Mouse (Mus musculus) layer of hippocampus, adult 9-10 months (tissue): ENCODE data around the gene Fam129b.
"Not testable (repeated sequence)": the region's sequence is repeated elsewhere in the genome, so short reads cannot be mapped to it uniquely, and the experiment has no call there.

Source experiments
- DNase-seq: peaks from one replicate; pipeline ENCODE4 v3.0.0; 2022; ENCODE audit warnings: low spot score

Gene Fam129b

DNA sequence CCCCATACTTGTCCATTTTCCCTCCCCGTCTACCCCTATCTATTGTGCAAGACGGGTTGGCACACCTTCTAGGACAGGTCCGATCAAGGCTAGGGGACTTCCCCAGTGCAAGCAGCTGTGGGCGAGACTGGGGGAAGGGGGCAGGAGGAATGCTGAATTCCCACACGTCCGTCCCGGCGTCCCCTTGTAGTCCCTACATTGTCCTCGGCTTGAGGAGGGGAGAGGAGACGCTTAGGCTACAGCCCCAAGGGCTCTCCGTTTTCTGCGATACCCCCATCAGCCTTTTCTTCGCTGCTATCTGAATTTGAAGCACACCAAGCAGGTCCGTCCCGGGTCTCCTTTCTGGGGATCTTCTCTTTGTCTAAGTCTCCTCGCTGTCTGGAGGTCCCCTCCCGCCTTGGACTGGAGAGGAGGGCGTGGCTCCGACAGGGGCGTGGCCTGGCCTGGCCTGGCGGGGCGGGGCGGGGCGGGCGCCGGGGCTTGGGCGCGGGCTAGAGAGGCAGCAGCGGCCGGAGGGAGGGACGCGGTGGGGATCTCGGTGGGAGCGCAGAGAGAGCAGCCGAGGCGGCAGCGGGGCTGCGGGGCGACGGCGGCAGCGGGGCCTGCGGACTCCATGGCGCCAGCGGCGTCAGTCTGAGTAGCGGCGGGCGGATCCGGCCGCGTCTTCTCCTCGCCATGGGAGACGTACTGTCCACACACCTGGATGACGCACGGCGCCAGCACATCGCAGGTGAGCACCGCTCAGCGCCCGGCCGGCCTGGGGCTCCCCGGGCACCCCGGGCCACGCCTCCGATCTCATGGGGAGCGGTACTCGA lies at the start of gene Fam129b:
TSS of gene Fam129b (plus strand) at position 440 of the 815 bp plus-strand sequence.
- DNase-seq, result no peak

- DNase-seq, result no peak
Observed at GRCm38 (mm10) chr2:32828979-32829676, 46.8 kb upstream of the Fam129b start.

DNA sequence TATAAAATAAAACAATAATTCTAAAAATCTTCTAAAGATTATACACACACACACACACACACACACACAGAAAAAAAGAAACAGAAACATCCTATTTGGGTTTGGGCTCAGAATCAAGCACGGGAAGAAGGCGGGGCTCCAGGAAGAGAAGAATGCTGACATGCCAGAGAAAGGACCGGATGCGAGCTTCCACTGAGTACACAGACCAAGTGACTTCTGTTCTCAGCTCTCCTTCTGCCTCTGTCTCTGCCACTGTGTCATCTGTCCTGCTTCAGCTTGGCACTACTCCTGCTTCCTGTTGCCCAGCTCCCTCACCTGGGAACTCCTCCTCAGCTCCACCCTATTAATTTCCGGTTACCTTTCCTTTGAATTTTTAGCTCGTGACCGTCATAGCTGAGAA lies 41.4 kb upstream of the Fam129b start:
- DNase-seq, result no peak

DNA sequence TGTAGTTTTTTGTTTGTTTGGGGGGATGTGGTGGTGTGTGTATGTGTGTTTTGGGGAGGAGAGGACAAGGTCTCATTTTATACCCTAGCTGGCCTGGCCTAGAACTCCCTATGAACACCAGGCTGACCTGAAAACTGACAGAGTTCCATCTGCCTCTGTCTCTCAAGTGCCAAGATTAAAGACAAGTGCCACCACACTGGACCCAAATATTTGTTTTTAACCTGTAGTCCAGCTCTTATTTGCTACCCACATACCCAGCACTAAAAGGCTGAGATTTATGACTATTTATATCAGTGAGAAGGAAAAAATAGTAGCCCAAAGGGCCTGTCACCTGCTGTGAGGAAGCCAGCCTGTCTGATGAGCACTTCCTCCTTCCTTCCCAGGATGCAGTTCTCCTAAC lies 40.3 kb upstream of the Fam129b start:
- no peak for DNase-seq

DNA sequence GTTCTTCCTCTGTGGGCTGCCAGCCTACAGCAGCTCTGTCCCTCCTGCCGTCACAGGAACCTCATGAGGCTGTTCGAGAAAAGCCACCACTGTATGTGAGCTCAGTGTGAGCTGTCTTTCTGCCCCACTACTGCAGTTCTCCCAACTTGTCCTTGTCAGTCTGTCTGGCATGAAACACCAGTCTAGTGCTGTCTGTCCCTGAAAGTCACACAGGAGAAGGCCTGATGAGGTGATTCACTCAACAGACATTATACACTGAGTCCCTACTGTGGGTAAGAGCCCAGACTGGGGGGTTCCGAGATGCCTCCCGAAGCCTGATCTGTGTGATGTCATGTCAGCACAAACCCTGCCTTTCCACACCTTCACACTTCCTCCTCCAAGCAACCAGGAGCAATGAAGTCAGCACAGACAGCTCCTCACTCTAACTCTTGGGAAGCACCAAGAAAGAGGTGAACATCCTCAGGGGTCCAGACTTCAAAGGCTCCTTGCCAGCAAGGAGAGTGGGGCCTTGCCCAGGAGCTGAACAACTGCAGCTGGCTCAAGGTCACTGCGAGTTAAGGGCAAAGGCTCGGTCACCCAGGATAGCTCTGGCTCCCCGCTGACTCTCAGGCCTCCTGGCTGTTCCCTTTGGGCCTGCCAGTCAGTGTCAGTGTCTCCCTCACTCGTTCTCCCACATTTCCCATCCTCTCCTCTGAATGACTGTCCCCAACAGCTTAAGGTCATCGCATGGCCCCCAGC lies 37.6 kb upstream of the Fam129b start:
- no peak for DNase-seq

DNA sequence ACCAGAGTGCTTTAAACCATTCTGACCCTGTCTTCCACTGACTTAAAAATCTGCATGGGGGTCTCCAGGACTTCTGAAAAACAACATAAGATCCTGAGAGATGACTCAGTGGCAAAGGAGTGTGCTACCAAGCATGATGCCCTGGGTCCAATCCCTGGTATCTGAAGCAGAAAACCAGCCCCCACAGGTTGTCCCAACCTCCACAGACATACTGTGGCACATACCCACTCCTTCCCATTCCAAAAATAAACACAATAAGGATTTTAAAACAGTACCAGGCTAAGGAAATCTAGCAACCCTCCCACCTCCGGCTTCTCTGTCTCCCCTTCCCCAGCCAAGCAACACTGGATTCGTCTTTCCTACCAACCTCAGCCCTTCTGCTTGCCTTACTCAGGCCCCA lies 36.7 kb upstream of the Fam129b start:
- no peak for DNase-seq

DNA sequence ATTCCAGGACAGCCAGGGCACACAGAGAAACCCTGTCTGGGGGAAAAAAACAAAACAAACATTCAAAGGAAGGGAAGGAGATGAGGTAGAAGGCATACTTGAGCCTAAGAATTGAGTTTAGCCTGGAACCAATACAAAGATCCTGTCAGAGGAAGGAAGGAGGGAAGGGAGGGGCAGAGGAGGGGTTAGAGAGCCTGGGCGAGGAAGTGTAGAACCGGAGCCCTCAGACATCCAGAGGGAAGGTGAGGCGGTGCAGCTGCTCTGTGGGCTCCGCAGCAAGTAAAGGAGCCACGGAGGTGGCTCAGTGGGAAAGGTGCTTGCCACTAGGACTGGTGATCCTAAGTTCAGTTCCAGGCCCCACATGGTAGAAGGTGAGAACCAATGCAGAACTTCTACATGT lies 34.8 kb upstream of the Fam129b start:
- no peak for DNase-seq

- DNase-seq, result no peak
Observed at GRCm38 (mm10) chr2:32842558-32842957, 33.4 kb upstream of the Fam129b start.

DNA sequence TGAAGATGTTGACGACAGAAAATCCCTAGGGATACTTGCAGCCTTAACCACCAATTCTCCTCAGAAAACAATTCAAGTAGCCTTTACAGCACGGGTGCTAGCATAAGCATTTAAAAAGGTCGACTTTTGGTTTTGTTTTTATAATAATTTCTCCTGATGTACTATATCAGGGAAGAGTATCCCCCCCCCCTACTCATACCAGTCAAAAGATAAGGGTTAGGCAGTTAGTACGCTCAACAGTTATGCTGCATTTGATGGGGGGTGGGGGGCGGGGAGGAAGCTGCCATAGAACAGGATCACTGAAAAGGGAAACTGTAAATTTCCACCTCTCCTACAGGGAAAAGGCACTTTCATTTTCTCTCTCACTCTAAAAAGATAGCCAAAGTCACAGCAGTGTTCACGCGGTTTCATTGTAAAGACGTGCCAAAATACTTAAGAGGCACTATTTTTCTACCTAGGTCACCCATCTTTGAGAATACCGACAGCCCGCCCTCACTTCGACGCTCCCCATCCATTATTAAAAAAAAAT lies 30.3 kb upstream of the Fam129b start:
- DNase-seq, result no peak

GRCm38 (mm10) chr2:32846101-32846804 lies 29.7 kb upstream of the Fam129b start:
- DNase-seq, result no peak

DNA sequence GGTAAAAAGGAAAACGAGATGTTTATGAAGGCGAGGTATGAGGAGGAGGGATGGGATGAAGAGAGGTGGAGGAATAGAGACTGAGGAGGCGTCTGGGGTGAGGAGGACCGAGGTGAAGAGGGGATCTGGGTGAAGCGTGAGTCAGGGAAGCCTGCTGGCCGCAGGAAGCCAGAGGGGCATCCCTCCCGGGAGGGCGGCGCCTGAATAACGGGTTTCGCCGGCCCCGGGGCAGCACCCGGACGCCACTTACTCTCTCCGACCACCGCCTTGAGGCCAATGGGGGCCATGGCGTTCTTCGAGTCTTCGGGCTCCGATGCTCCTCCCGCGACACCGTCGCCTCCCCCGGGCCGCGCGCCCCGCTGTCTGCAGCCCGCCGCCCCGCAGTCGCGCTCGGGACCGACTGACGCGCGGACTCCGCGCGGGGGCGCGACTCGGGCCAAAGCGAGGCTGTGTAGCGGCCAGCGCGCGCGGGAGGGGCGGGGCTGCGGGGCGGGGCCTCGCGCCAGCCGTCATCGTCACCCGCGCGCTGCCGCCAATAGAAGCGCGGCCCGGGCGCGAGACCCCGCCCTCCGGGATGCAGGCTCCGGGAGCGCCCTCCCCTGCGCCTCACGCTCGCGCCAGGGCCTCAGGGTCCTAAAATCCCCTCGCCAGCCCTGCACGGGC lies 29.0 kb upstream of the Fam129b start, which contains the start of gene Stxbp1:
TSS of gene Stxbp1 (minus strand) at position 441 of the 663 bp plus-strand sequence.
- no peak for DNase-seq

GRCm38 (mm10) chr2:32847468-32847821 lies 28.5 kb upstream of the Fam129b start:
- DNase-seq, result no peak

DNA sequence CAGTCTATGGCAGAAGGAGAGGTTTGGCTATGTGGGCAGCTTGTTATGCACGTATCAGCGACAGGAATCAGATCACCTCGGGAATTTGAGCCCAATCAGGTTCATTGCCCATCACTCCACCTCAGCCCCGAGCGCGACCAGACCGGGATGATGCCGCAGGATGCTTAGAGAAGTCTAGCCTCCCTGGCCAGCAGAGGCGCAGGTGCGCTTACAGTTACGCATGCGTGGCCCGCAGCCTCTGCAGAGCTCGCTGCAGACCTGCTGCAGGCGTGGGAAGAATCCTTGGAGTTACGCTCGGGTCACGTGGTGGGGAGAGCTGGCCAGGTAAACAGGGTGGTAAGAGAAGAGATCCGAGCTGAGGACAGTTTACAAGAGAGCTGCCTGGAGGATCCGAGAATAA lies 23.8 kb upstream of the Fam129b start:
- DNase-seq, result no peak

- DNase-seq, result not testable (repeated sequence)
Observed at GRCm38 (mm10) chr2:32853716-32854115, 22.2 kb upstream of the Fam129b start.

DNA sequence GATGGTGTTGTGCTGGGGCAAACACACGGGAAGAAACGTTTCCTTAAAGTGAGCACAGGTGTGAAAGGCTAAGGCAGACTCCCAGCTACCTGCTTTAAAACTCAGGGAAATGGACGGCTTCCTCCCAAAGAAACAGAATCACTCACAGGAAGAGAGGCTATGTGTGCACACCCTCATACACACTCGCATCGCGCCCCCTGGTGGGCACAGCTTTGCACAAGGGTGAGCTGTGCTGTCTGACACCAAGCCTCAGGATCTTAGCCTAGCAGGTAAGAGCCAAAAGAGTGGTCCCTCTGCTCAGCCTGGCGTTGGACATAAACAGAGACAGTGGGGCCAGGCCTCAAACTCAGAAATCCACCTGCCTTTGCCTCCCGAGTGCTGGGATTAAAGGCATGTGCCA lies 21.7 kb upstream of the Fam129b start:
- DNase-seq, result peak; percentile 82

- no peak for DNase-seq
Observed at GRCm38 (mm10) chr2:32855046-32855785, 20.7 kb upstream of the Fam129b start.

GRCm38 (mm10) chr2:32855790-32856465 lies 20.0 kb upstream of the Fam129b start:
- no peak for DNase-seq

DNA sequence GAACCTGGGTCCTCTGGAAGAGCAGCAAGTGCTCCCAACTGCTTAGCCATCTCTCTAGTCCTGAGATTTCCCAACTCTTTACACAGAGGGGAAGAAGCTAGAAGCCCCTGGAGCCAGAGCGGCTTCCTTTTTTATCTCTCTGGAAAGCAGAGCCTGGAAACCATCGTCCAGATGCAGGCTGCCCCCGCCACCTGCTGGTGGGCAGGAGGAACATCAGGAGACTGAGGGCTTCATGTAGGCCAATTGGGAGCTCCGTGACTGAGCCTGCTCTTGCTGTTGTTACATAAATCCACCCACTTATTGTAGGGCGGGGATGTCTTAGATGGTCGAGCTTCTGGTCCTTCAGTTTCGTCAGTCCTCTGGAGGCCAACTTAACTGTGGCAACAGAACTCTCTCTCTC lies 18.3 kb upstream of the Fam129b start:
- no peak for DNase-seq

GRCm38 (mm10) chr2:32859010-32859621 lies 16.8 kb upstream of the Fam129b start:
- DNase-seq, result no peak

- no peak for DNase-seq
Observed at GRCm38 (mm10) chr2:32859622-32860012, 16.3 kb upstream of the Fam129b start.
